Mouse (Mus musculus) testis, adult 2 months (tissue): ENCODE results near the gene Gng7.

Experiments
- CTCF ChIP-seq: fragments of 200-500 bp; IDR thresholded peaks from 2 replicates; pipeline ENCODE4 v1.5.1; 2012; ENCODE audit warnings: low read depth, mild to moderate bottlenecking, inconsistent platforms, low read length, moderate library complexity; ENCODE audit not compliant: control insufficient read depth, insufficient read depth, insufficient replicate concordance
- POLR2A ChIP-seq: fragments of 200-500 bp; IDR thresholded peaks from 2 replicates; pipeline ENCODE4 v1.6.1; 2012; ENCODE audit warnings: low read depth, mild to moderate bottlenecking, inconsistent platforms, low read length, moderate library complexity; ENCODE audit not compliant: control insufficient read depth

- TF ChIP-seq CTCF, result peak; percentile 76; the same call in 1 of the 2 replicates
- TF ChIP-seq POLR2A, result no peak
Observed at GRCm38 (mm10) chr10:81022744-81023143, 8.0 kb upstream of the Gng7 start.
